Comparison of ENCODE assay signal across 8 mouse cellular contexts in genomic region chr4:58082588-58082987, GRCm38 (mm10).
DNase-seq lines count a peak whose midpoint lies in the region.

No protein-coding gene starts in this region.

- peak; percentile 57 for DNase-seq in 416B (ENCODE audit: low read depth)
- peak; percentile 53 for DNase-seq in T-cell, adult 2 months (ENCODE audit: low spot score)
- DNase-seq in cerebellum, postnatal 14 days = peak; percentile 84 to 91
- DNase-seq in gastrocnemius, adult 18-20 months (ENCODE audit: low spot score) = peak; percentile 39
- DNase-seq in kidney, postnatal 14 days = peak; percentile 68
- DNase-seq in lung, adult 18-20 months = peak; percentile 42 to 48
- peak; percentile 35 for DNase-seq in ovary, postnatal 10 days (ENCODE audit: low spot score)
- peak; percentile 84 for DNase-seq in thymus, postnatal 14 days

Comparison
In these comparisons a context has a peak if more than half of its experiments do, and no peak if none do; other contexts are left out.
1. Peak in every context shown above with its lines: DNase-seq.
2. DNase-seq: peak in every context shown above with its lines; median percentile 88 in cerebellum, postnatal 14 days; 84 in thymus, postnatal 14 days; 68 in kidney, postnatal 14 days; 57 in 416B; 53 in T-cell, adult 2 months; 45 in lung, adult 18-20 months; 39 in gastrocnemius, adult 18-20 months; 35 in ovary, postnatal 10 days.